In genomic region chr7:133012637-133013366, GRCm38 (mm10) we compare ENCODE assay signal across 10 mouse cellular contexts.
DNase-seq lines count a peak whose midpoint lies in the region; ATAC-seq and TF ChIP-seq lines count a peak whose summit lies in the region.
"Had no signal": no experiment of that assay in that cellular context is flagged by ENCODE, and none has a peak within 500 bp of the region (broad histone marks: within the 10 kb centered on the region; RNA-seq: fewer than 3 reads in every experiment).

No protein-coding gene starts in this region.

- no peak overlapping the region for H3K4me2 ChIP-seq in liver, embryonic 16.5 days (ENCODE audit: low read depth, low read length)
- no peak overlapping the region for H3K4me2 ChIP-seq in liver, embryonic 12.5 days
- H3K4me2 ChIP-seq: limb, embryonic 15.5 days had no signal

- peak; percentile 50 to 70 for DNase-seq in frontal cortex, postnatal 36 days (ENCODE audit: low spot score in 2 of 2)
- no peak for DNase-seq in frontal cortex, postnatal 14 days (ENCODE audit: low spot score in 2 of 2)
- DNase-seq in urinary bladder, adult 18-20 months (ENCODE audit: low spot score in 2 of 2), result no peak
- DNase-seq in adrenal gland, postnatal 4 days (ENCODE audit: low spot score in 2 of 2), result no peak
- DNase-seq: adrenal gland, adult 8-10 months had no signal

- 50% methylated on average over 14 of the region's 14 CpGs for WGBS in liver, embryonic 16.5 days (ENCODE audit: insufficient replicate concordance)
- 63% methylated on average over 14 of the region's 14 CpGs for WGBS in liver, embryonic 12.5 days (ENCODE audit: insufficient replicate concordance)
- WGBS in olfactory bulb, adult 2 months, result 22% methylated on average over 14 of the region's 14 CpGs

- ATAC-seq in liver, embryonic 16.5 days (ENCODE audit: low read depth), result peak; percentile 45; the same call in 1 of the 2 replicates
- no peak for ATAC-seq in liver, embryonic 12.5 days

- no peaks in the 10 kb centered on the region for H3K36me3 ChIP-seq in liver, embryonic 16.5 days (ENCODE audit: control insufficient read depth, insufficient read depth)
- 0 out of 2 replicates have a peak, but pooled peaks cover 9% of the 10 kb centered on the region for H3K36me3 ChIP-seq in liver, embryonic 12.5 days

- H3K4me3 ChIP-seq in liver, embryonic 16.5 days (ENCODE audit: low read depth, low read length), result no peak overlapping the region
- no peak overlapping the region for H3K4me3 ChIP-seq in liver, embryonic 12.5 days
- no peak overlapping the region for H3K4me3 ChIP-seq in embryonic fibroblast, embryonic 13.5 days (ENCODE audit: insufficient read depth, low read length)
- H3K4me3 ChIP-seq in olfactory bulb, adult 2 months (ENCODE audit: insufficient read depth, low read depth, low read length), result no peak overlapping the region
- H3K4me3 ChIP-seq: limb, embryonic 15.5 days had no signal

- H3K9ac ChIP-seq in liver, embryonic 16.5 days (ENCODE audit: low read depth, low read length), result no peak overlapping the region
- no peak overlapping the region for H3K9ac ChIP-seq in liver, embryonic 12.5 days
- H3K9ac ChIP-seq: limb, embryonic 15.5 days had no signal

- TF ChIP-seq POLR2A in embryonic fibroblast, embryonic 13.5 days (IDR thresholded peaks at IDR 0.05; ENCODE audit: low read depth, low read length), result no peak
- TF ChIP-seq POLR2A in olfactory bulb, adult 2 months (IDR thresholded peaks at IDR 0.05; ENCODE audit: insufficient read depth, low read depth, low read length), result no peak

- H3K27me3 ChIP-seq in liver, embryonic 16.5 days (ENCODE audit: control insufficient read depth, insufficient read depth, low read depth, low read length), result no peaks in the 10 kb centered on the region
- H3K27me3 ChIP-seq in liver, embryonic 12.5 days (replicated peaks), result no peaks in the 10 kb centered on the region
- H3K27me3 ChIP-seq: limb, embryonic 15.5 days had no signal

- TF ChIP-seq CTCF in embryonic fibroblast, embryonic 13.5 days (IDR thresholded peaks at IDR 0.05; ENCODE audit: borderline replicate concordance, insufficient read depth, low read length), result no peak
- TF ChIP-seq CTCF in olfactory bulb, adult 2 months (IDR thresholded peaks at IDR 0.05; ENCODE audit: insufficient read depth, low read depth, low read length), result no peak

- H3K4me1 ChIP-seq in liver, embryonic 16.5 days (ENCODE audit: control insufficient read depth, low read depth, low read length), result no peaks in the 10 kb centered on the region; the same call in 1 of the 2 replicates
- H3K4me1 ChIP-seq in liver, embryonic 12.5 days, result peaks cover 14% of the 10 kb centered on the region; the same call in 1 of the 2 replicates
- peaks cover 13% of the 10 kb centered on the region for H3K4me1 ChIP-seq in embryonic fibroblast, embryonic 13.5 days (ENCODE audit: control insufficient read depth, insufficient read depth, low read length)
- peaks cover 54% of the 10 kb centered on the region for H3K4me1 ChIP-seq in olfactory bulb, adult 2 months (ENCODE audit: control insufficient read depth, insufficient read depth, low read length)

- no peak overlapping the region for H3K27ac ChIP-seq in liver, embryonic 16.5 days (ENCODE audit: low read length)
- H3K27ac ChIP-seq in liver, embryonic 12.5 days, result no peak overlapping the region
- peak overlapping the region; percentile 59 for H3K27ac ChIP-seq in embryonic fibroblast, embryonic 13.5 days (ENCODE audit: insufficient read depth, low read length)
- 0 out of 2 replicates have a peak overlapping the region, but pooled peaks have one; percentile 43 for H3K27ac ChIP-seq in olfactory bulb, adult 2 months (ENCODE audit: insufficient read depth, low read depth, low read length)

- no peaks in the 10 kb centered on the region for H3K9me3 ChIP-seq in liver, embryonic 16.5 days (replicated peaks; ENCODE audit: control insufficient read depth, low read length)
- no peaks in the 10 kb centered on the region for H3K9me3 ChIP-seq in liver, embryonic 12.5 days (replicated peaks)
- H3K9me3 ChIP-seq: limb, embryonic 15.5 days had no signal

Comparison
In these comparisons a context has a peak if more than half of its experiments do, and no peak if none do; other contexts are left out.
1. DNase-seq: peak in frontal cortex, postnatal 36 days (2 of 2); none in frontal cortex, postnatal 14 days (0 of 2), urinary bladder, adult 18-20 months (0 of 2) and adrenal gland, postnatal 4 days (0 of 2).
2. H3K27ac ChIP-seq: peak in embryonic fibroblast, embryonic 13.5 days (single experiment) and olfactory bulb, adult 2 months (single experiment); none in liver, embryonic 16.5 days (single experiment) and liver, embryonic 12.5 days (single experiment).